Mouse (Mus musculus) olfactory bulb, adult 2 months (tissue): ENCODE results near the gene E2f2.

Source experiments
- CTCF ChIP-seq: fragments of 200-500 bp; IDR thresholded peaks from 2 replicates; pipeline ENCODE4 v1.5.1; 2012; ENCODE audit warnings: low read depth, mild to moderate bottlenecking, low read length, moderate library complexity; ENCODE audit not compliant: insufficient read depth
- POLR2A ChIP-seq: fragments of 200-500 bp; IDR thresholded peaks from 2 replicates; pipeline ENCODE4 v1.6.1; 2012; ENCODE audit warnings: mild to moderate bottlenecking, low read depth, low read length, moderate library complexity; ENCODE audit not compliant: insufficient read depth

DNA sequence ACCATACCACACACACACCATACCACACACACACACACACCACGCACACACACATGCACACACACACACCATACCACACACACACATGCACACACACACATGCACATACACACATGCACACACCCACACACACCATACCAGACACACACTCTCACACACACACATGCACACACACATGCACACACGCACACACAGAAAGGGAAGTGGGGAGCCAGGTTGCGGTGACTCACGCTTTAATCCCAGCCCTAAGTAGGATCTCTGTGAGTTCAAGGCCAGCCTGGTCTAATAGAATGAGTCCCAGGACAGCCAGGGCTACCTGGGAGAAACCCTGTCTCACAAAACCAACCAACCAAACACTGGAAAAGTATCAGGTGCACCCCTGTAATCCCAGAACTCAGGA lies 47.6 kb upstream of the E2f2 start:
- no peak for TF ChIP-seq POLR2A
- no peak for TF ChIP-seq CTCF
